Mouse (Mus musculus) left cerebral cortex, adult 18-20 months (tissue): ENCODE results near the gene Angptl8. TPM values are rescaled to one million over a fixed set of nuclear protein-coding genes. Genes with fewer than 3 reads are reported as not detected.

Source experiments
- DNase-seq, 2 experiments: peaks; one replicate each; pipeline ENCODE4 v3.0.0; 2021 to 2022; ENCODE audit warnings: low spot score in 2 of 2, mixed read lengths in 1 of 2
- total RNA-seq, 2 experiments: library from RNA; stranded (reverse); gene quantifications; 2 replicates each; pipeline ENCODE4 v1.2.3; 2021

Angptl8 gene
- total RNA-seq, 2 experiments from 2014 or later = not detected

DNA sequence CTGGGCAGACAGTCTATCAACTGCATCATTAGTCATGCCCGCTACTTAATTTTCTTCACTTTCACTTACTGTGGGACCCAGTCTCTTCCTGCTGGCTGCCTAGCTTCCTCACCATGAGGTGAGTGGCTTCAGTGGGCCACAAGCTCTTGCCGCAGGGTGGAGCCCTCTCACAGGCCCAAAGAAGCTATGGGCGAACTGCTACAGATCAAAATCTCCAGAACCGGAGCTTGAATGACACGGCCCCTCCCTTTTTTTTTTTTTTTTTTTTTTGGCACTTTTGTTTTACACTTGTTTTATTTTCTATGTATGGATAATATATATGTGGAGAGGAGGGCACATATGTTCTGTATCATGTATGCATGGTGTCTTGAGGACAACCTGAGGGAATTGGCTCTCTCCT, 24.1 kb upstream of the Angptl8 start:
- no peak for DNase-seq

DNA sequence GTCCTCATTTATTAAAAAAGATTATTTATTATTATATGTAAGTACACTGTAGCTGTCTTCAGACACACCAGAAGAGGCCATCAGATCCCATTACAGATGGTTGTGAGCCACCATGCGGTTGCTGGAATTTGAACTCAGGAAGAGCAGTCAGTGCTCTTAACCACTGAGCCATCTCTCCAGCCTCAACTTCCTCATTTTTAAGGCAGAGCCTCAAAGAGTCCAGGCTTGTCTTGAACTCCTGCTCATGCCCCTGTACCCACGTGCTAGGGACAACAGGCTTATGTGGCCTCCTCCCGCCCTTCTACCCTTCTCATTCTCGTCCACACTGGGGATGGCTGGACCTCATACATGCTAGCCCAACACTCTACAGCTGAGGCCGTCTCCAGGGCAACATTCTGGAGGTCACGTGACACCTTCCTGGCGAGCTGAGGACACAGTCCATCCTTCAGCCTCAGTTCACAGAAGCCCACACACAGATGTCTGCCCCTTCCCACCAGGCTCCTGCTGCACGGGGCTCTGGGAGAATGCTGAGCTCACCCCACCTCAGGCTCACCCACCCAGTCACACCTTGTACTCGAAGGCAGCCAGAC, 18.5 kb upstream of the Angptl8 start:
- DNase-seq = no peak

GRCm38 (mm10) chr9:21818125-21818524, 17.2 kb upstream of the Angptl8 start:
- no peak for DNase-seq

GRCm38 (mm10) chr9:21818561-21818960, 16.7 kb upstream of the Angptl8 start:
- DNase-seq = no peak

- DNase-seq = no peak
Measured at GRCm38 (mm10) chr9:21819181-21819729, 16.1 kb upstream of the Angptl8 start.

DNA sequence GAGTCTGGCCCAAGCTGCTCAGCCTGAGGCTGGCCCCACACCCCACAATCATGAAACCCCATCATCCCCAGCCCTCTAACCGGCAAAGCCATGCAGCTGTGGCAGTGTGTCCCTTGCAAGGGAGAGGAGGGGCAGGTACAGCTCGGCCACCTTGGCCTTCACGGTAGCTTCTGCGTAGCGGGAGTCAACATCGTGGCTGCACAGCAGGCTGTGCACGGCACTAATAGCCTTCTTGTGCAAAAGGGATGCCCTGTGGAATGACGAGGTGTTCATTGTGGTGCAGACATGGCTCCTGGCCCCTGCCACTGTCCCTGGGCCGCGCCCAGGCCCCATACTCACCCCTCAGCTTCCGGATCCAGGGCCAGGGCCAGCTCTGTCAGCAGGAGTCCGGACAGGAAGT, 15.1 kb upstream of the Angptl8 start:
- no peak for DNase-seq

DNA sequence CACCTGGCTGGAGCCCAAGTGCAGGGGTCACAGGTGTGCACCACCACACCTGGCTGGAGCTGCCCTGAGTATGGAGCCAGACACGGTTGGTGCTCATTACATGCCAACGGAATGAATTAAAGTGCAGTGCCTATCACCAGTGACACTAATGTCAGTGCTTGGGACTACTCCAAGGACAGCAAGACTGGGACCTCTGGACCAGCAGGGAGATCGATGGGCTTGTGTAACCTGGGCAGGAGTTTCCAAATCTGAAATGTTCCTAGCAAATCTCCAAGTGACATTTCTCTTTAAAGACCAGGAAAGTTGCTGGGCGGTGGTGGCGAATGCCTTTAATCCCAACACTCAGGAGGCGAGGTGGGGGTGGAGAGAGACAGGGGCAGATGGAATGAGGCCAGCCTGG, 12.6 kb upstream of the Angptl8 start:
- DNase-seq = no peak

DNA sequence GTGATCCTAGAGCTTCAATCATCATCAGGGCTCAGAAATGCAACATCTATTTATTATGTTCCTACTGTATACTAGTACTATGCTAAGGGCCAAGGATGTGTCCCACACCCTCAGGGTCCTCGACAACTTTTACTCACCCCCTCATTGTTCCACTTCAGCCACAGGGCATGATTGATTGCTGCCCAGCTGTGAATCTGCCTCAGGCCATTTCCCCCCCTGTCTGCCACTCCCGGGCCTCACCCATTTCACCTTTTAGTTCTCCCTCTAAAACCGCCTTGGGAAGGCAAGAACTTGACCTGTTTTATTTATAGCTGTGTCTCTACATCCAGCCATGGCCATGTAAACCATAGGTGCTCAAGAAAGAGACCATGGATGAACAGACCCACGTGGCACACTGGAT, 11.4 kb upstream of the Angptl8 start:
- no peak for DNase-seq

DNA sequence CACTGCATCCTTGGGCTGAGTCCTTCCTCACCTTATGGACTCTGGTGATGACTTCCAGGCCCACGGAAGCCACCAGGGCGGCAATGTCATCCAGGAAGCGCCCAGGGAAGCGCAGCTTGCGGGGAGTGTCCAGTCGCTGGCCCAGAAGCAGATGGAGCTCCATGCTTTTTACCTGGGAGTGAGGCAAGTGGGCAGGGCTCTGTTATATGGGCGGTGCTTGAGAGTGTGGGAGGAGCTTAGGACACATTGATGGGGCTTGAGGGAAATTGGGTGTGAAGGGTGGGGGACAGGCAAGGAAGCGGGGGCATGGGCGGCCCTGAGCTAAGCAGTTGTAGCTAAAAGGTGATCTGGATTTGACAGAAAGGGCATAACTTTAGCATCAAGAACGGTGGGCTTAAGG, 10.9 kb upstream of the Angptl8 start:
- DNase-seq = no peak

- DNase-seq = no peak
Measured at GRCm38 (mm10) chr9:21829834-21830460, 5.4 kb upstream of the Angptl8 start.

DNA sequence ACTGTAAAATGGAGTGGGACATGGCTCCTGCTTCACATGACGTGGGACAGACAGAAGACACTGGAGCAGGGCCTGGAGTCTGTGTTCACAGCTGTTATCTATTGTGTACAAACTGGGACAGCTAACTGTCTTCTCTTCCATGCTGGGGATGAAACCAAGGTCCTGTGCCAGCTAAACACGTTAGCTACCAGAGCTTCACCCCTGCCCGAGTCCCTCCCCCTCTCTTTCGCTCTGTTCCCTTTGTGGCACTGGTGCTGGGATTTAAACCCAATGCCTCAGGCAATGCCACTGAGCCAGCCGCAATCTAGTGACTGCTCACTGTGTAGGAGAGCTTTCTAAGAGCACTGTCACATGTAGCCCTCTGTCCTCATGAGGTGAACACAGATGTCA, 4.9 kb upstream of the Angptl8 start:
- no peak for DNase-seq

- DNase-seq = no peak
Measured at GRCm38 (mm10) chr9:21830936-21831335, 4.4 kb upstream of the Angptl8 start.

DNA sequence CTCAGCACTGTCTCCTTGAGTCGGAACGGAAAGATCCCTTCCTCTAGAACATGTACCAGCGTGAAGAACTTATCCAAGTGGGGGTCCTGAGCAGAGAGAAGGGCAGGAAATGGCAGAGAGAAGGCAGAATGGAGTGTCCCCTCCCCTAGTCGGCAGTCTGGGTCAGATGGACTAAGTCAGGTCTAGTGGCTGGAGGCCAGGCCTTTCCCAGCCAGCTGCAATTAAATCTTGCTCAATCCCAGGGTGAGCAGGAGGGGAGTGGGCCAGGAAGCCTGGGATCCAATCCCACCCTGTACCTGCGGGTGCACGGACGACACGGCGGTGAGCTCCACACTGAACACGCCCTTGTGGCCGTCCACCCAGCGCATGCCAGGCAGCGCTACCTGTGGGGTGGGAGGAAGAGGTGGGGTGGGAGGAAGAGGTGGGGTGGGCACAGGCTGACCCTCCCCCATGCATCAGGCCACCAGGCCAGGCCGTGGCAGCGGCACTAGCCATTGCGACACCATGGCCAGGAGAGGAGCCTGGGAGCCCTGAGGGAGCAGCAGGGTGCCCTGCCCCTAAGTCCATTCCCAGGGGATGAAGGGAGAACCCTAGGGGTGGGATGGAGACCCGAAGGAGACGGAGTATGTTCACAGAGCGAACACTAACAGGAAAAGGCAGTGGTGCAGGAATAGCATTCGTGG, 3.6 kb upstream of the Angptl8 start:
- DNase-seq = no peak

GRCm38 (mm10) chr9:21837690-21838089, 2.4 kb downstream of the Angptl8 start:
- no peak for DNase-seq

GRCm38 (mm10) chr9:21840115-21840787, 4.9 kb downstream of the Angptl8 start:
- DNase-seq = peak; percentile 29 to 42

GRCm38 (mm10) chr9:21841340-21841739, 6.0 kb downstream of the Angptl8 start:
- DNase-seq = no peak

GRCm38 (mm10) chr9:21842391-21842790, 7.1 kb downstream of the Angptl8 start:
- no peak for DNase-seq

DNA sequence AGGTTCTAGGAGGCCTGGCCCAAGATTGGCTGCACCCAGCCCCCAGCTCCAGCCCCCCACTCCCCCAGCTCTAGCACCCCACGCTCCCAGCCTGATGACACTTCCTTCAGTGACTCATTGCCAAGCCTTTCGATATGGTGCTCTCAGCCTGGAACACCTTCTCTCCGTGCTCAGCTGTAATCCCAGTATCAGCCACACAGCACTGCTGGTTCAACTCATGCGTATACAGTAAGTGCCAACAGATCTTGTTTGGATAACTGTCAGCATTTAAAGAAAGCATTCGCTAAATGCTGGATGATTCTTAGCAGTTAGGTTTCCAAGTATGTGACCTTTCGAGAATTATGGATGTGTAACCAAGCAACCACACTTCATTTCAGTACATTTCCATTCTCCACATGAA, 7.8 kb downstream of the Angptl8 start:
- peak; percentile 16 to 31 for DNase-seq

DNA sequence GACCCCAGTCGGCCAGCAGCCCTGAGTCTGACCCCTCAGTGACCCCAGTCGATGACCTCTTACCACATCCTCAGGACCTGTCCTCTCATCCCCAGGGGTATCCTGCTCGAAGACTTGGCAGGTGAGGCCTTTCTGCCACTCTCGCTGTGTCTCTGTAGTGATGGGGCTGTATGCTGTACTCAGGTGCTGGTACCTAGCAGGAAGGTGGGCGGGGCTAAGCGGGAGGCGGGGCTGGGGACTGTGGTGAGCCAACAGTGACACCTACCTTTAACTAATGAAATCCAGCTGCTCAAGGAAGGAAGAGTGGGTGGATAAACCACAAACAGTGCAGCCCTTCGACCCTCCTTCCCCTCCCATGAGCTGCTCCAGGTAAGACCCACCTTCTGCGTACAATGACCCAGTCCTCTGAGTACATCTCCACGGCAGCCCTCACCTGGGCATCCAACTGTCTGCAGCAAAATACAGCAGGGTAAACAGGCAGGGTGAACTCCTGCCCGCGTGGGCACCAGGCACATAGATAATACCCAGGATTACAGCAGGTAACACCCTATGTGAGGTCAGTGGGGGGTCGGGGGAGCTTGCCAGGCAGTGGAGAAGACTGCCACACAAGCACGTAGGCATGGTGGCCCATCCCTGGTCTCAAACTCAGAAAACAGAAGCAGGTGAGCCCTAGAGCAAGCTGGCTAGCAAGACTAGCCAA, 10.2 kb downstream of the Angptl8 start:
- DNase-seq = no peak

DNA sequence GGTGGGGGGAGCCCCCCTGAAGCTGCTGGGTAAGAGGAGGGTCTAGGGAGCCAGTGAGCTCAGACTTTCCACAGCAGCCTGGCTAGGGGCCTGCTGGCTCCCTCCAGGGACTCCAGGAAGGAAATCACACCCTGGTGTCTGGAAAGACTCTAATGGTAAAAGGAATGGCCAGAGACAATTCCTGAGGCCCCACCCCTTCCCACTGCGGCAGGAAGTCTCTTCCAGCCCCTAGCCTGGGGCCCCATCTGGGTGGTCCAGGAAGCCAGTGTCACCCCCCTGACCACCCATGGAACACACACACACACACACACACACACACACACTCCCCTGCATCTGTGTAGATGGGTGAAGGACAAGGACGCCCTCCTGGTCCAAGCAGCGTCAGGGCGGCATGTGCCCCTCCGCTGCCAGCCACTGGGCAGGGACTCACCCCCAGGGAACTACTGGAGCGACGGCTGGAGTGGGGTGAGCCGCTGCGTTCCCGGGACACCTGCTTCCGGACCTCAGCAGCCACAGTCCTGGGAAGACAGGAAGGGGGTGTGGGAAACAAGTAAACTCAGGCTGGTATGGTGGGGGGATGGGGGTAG, 11.5 kb downstream of the Angptl8 start:
- no peak for DNase-seq

- DNase-seq = no peak
Measured at GRCm38 (mm10) chr9:21847425-21847824, 12.1 kb downstream of the Angptl8 start.
